Mouse (Mus musculus) heart, adult 2 months (tissue): ENCODE measurements at regions not wholly inside any gene's neighbourhood (a gene's known extent, or its start where the extent isn't known, plus 50 kb on each side); places are given as distances from the start of the nearest gene placed in this dataset.
A peak's percentile ranks its signal among the peaks of the same experiment; 100 is the strongest.

Source experiments
- DNase-seq, 2 experiments: peaks; one replicate each; pipeline ENCODE4 v3.0.0; 2021
- H3K27ac ChIP-seq: fragments of 200-600 bp; 2 replicates; pipeline ENCODE4 v1.8.1; 2022
- H3K27me3 ChIP-seq: fragments of 200-500 bp; 2 replicates; pipeline ENCODE4 v1.6.1; 2012; ENCODE audit warnings: mild to moderate bottlenecking, low read length, inconsistent platforms, mixed read lengths; ENCODE audit not compliant: control insufficient read depth, insufficient read depth
- H3K36me3 ChIP-seq: fragments of 200-500 bp; 2 replicates; pipeline ENCODE4 v1.6.1; 2012; ENCODE audit warnings: low read length, inconsistent platforms; ENCODE audit not compliant: control insufficient read depth, insufficient read depth
- H3K4me1 ChIP-seq: fragments of 200-500 bp; 2 replicates; pipeline ENCODE4 v1.6.1; 2011; ENCODE audit warnings: low read length; ENCODE audit not compliant: control insufficient read depth, insufficient read depth
- H3K4me3 ChIP-seq: fragments of 200-600 bp; 2 replicates; pipeline ENCODE4 v1.8.1; 2022
- H3K79me2 ChIP-seq: fragments of 200-500 bp; replicated peaks from 2 replicates; pipeline ENCODE4 v1.6.1; 2012; ENCODE audit warnings: mild to moderate bottlenecking, inconsistent platforms, low read length, moderate library complexity, mixed read lengths; ENCODE audit not compliant: control insufficient read depth, insufficient read depth
- H3K9ac ChIP-seq: fragments of 200-500 bp; 2 replicates; pipeline ENCODE4 v1.6.1; 2012; ENCODE audit warnings: low read depth, mild to moderate bottlenecking, control low read depth, inconsistent platforms, low read length, mixed read lengths
- CTCF ChIP-seq: fragments of 200-600 bp; IDR thresholded peaks from 2 replicates; pipeline ENCODE4 v1.8.1; 2022; ENCODE audit warnings: antibody characterized with exemption, mild to moderate bottlenecking, moderate library complexity
- EP300 ChIP-seq: fragments of 200-500 bp; IDR thresholded peaks from 2 replicates; pipeline ENCODE4 v1.6.1; 2011; ENCODE audit warnings: low read depth, low read length, control low read depth; ENCODE audit not compliant: insufficient read depth
- POLR2A ChIP-seq: fragments of 200-500 bp; IDR thresholded peaks from 2 replicates; pipeline ENCODE4 v1.6.1; 2011; ENCODE audit warnings: mild to moderate bottlenecking, low read depth, low read length, control low read depth; ENCODE audit not compliant: insufficient read depth
- WGBS: fragments of 180-500 bp; shearing (Covaris S2); methylation state at CpG from one replicate; pipeline ENCODE4 v1.1.7; 2018; 5-methylcytosine and 5-hydroxymethylcytosine counted together
- intact Hi-C: fragments of 180-260 bp; cut with DNase I; formaldehyde crosslinking; loops from one replicate; pipeline ENCODE4 v1.15.1; 2025

DNA sequence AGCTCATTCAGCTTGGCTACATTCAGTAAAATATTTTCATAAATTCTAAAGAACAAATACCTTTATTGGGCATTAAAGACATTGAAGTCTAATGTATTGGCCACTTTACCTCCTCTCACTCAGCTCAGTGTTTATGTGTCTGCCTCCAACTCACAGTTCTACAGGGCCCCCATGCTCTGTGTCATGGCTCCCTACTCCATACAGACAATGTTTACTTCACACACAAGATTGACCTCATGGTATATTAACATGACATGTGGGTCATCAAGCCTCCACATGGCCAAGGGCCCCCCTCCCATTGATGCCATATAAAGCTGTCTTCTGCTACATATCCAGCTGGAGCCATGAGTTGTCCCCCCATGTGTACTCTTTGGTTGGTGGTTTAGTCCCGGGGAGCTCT is 419.8 kb upstream of the A1bg start:
- Histone ChIP-seq H3K4me3 (no peak overlapping the region), H3K36me3 (no peaks in the 10 kb centered on the region), H3K27ac (no peak overlapping the region), H3K27me3 (no peaks in the 10 kb centered on the region), H3K4me1 (no peaks in the 10 kb centered on the region), H3K79me2 (no peaks in the 10 kb centered on the region), H3K9ac (no peak overlapping the region)
- intact Hi-C loops = no loop called here
- DNase-seq = no peak
- 95% methylated on average over 1 of the region's 1 CpGs for WGBS
- TF ChIP-seq CTCF (no peak), EP300 (no peak), POLR2A (no peak)

- Histone ChIP-seq H3K36me3 (no peaks in the 10 kb centered on the region), H3K79me2 (no peaks in the 10 kb centered on the region), H3K9ac (no peak overlapping the region), H3K27ac (no peak overlapping the region), H3K4me1 (no peaks in the 10 kb centered on the region), H3K4me3 (no peak overlapping the region), H3K27me3 (no peaks in the 10 kb centered on the region)
- WGBS = 53% methylated on average over 2 of the region's 2 CpGs
- intact Hi-C loops = no loop called here
- TF ChIP-seq POLR2A (no peak), CTCF (no peak), EP300 (no peak)
- no peak for DNase-seq
Measured at GRCm38 (mm10) chr15:61327925-61328324, 405.1 kb upstream of the A1bg start.

- Histone ChIP-seq H3K27ac (no peak overlapping the region), H3K4me1 (no peaks in the 10 kb centered on the region), H3K36me3 (no peaks in the 10 kb centered on the region), H3K4me3 (no peak overlapping the region), H3K9ac (no peak overlapping the region), H3K79me2 (no peaks in the 10 kb centered on the region), H3K27me3 (no peaks in the 10 kb centered on the region)
- no peak for DNase-seq
- TF ChIP-seq POLR2A = no peak
- no peak for TF ChIP-seq EP300
- no peak for TF ChIP-seq CTCF
- 77% methylated on average over 7 of the region's 7 CpGs for WGBS
- intact Hi-C loops = no loop called here
Measured at GRCm38 (mm10) chr15:61322243-61322642, 399.4 kb upstream of the A1bg start.

GRCm38 (mm10) chr15:61309452-61310165 is 386.8 kb upstream of the A1bg start:
- Histone ChIP-seq H3K79me2 (no peaks in the 10 kb centered on the region), H3K27ac (no peak overlapping the region), H3K4me3 (no peak overlapping the region), H3K27me3 (no peaks in the 10 kb centered on the region), H3K36me3 (no peaks in the 10 kb centered on the region), H3K9ac (no peak overlapping the region), H3K4me1 (no peaks in the 10 kb centered on the region)
- WGBS = 81% methylated on average over 6 of the region's 6 CpGs
- intact Hi-C loops = no loop called here
- DNase-seq = no peak
- no peak for TF ChIP-seq EP300
- no peak for TF ChIP-seq CTCF
- TF ChIP-seq POLR2A = no peak

DNA sequence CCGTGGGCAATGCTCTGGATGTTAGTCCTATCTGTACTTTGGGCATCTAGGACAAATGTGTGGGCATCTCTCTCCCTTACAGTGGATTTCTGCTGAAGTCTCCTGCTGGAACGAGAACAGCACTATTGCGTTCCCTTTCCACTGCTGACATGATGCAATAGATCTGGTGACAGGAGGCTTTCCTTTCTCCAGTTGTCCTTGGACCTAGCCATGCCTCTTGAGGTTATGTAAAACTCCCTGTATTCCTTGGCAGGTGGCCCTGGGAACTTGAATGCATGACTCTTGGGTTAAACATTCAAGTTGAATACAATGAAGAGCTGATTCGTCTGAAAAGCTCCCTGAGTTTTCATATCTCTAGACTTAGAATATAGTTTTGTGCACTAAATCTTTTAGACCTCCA is 386.1 kb upstream of the A1bg start:
- intact Hi-C loops = no loop called here
- Histone ChIP-seq H3K36me3 (no peaks in the 10 kb centered on the region), H3K79me2 (no peaks in the 10 kb centered on the region), H3K4me3 (no peak overlapping the region), H3K27me3 (no peaks in the 10 kb centered on the region), H3K4me1 (no peaks in the 10 kb centered on the region), H3K9ac (no peak overlapping the region), H3K27ac (no peak overlapping the region)
- TF ChIP-seq POLR2A = no peak
- no peak for TF ChIP-seq CTCF
- peak; percentile 51; the same call in 1 of the 2 replicates for TF ChIP-seq EP300
- WGBS = 42% methylated on average over 4 of the region's 4 CpGs
- DNase-seq = peak; percentile 33 to 53

- 78% methylated on average over 3 of the region's 3 CpGs for WGBS
- no peaks in the 10 kb centered on the region for H3K4me1 ChIP-seq
Measured at GRCm38 (mm10) chr15:61304546-61304945, 381.7 kb upstream of the A1bg start.

More at GRCm38 (mm10) chr15:61304546-61304945, 381.7 kb upstream of the A1bg start:
- intact Hi-C loops = no loop called here
- Histone ChIP-seq H3K27me3 (no peaks in the 10 kb centered on the region), H3K36me3 (no peaks in the 10 kb centered on the region), H3K4me3 (no peak overlapping the region), H3K27ac (no peak overlapping the region), H3K79me2 (no peaks in the 10 kb centered on the region), H3K9ac (no peak overlapping the region)
- DNase-seq = no peak
- TF ChIP-seq CTCF (no peak), EP300 (no peak), POLR2A (no peak)
